Mouse (Mus musculus) heart, embryonic 14.5 days (tissue): ENCODE data around the gene Tm2d3. TPM values are rescaled to one million over a fixed set of nuclear protein-coding genes. Genes with fewer than 3 reads are reported as not detected.

ENCODE experiments used
- ATAC-seq: fragments of 200-750 bp; cut with Nextera tagmentation; 2 replicates; pipeline ENCODE4 v1.8.0; 2017; ENCODE audit warnings: low read depth, moderate TSS enrichment; ENCODE audit not compliant: insufficient number of reproducible peaks, insufficient read depth, low FRiP score
- H3K27ac ChIP-seq, 2 experiments: fragments of 200-500 bp in 1 of 2; fragments of 300-500 bp in 1 of 2; sonication (generic) in 1 of 2; replicated peaks in 1 of 2; 2 replicates each; pipeline ENCODE4 v1.5.1; 2012 to 2014; ENCODE audit warnings: low read depth in 2 of 2, low read length in 2 of 2, control low read depth in 1 of 2, mild to moderate bottlenecking in 1 of 2, mixed read lengths in 1 of 2; ENCODE audit not compliant: control insufficient read depth in 1 of 2, insufficient read depth in 1 of 2
- H3K27me3 ChIP-seq: fragments of 300-500 bp; sonication (generic); 2 replicates; pipeline ENCODE4 v1.6.1; 2014; ENCODE audit warnings: mild to moderate bottlenecking, low read length, control low read depth; ENCODE audit not compliant: control insufficient read depth, insufficient read depth
- H3K36me3 ChIP-seq: fragments of 300-500 bp; sonication (generic); 2 replicates; pipeline ENCODE4 v1.6.1; 2014; ENCODE audit warnings: mild to moderate bottlenecking, control low read depth, low read length, mixed read lengths; ENCODE audit not compliant: control insufficient read depth, insufficient read depth
- H3K4me1 ChIP-seq, 2 experiments: fragments of 200-500 bp in 1 of 2; fragments of 300-500 bp in 1 of 2; sonication (generic) in 1 of 2; 2 replicates each; pipeline ENCODE4 v1.6.1; 2012 to 2014; ENCODE audit warnings: low read length in 2 of 2, control low read depth in 1 of 2, mixed read lengths in 1 of 2; ENCODE audit not compliant: control insufficient read depth in 2 of 2, insufficient read depth in 2 of 2
- H3K4me2 ChIP-seq: fragments of 300-500 bp; sonication (generic); 2 replicates; pipeline ENCODE4 v1.6.1; 2014; ENCODE audit warnings: mild to moderate bottlenecking, low read length
- H3K4me3 ChIP-seq, 2 experiments: fragments of 200-500 bp in 1 of 2; fragments of 300-500 bp in 1 of 2; sonication (generic) in 1 of 2; 2 replicates each; pipeline ENCODE4 v1.5.1; 2012 to 2014; ENCODE audit warnings: low read length in 2 of 2, mild to moderate bottlenecking in 2 of 2, control low read depth in 1 of 2, low read depth in 1 of 2, moderate library complexity in 1 of 2; ENCODE audit not compliant: control insufficient read depth in 1 of 2, insufficient read depth in 1 of 2
- H3K9ac ChIP-seq: fragments of 300-500 bp; sonication (generic); 2 replicates; pipeline ENCODE4 v1.6.1; 2014; ENCODE audit warnings: mild to moderate bottlenecking, low read length
- H3K9me3 ChIP-seq: fragments of 300-500 bp; sonication (generic); 2 replicates; pipeline ENCODE4 v1.6.1; 2016; ENCODE audit warnings: low read length, control low read depth; ENCODE audit not compliant: control insufficient read depth
- WGBS: fragments of 180-500 bp; shearing (Covaris S2); extraction: QIAGEN DNeasy Blood & Tissue Kit; methylation state at CpG from one replicate; pipeline ENCODE4 v1.1.7; 2014; 5-methylcytosine and 5-hydroxymethylcytosine counted together
- polyA plus RNA-seq: library from polyadenylated mRNA; unstranded; fragments of >200 nt; fragmentation: Nextera tagmentation; extraction: Ambion mirVana; gene quantifications from 2 replicates; pipeline ENCODE4 v1.2.1, GENCODE M21; 2014

Gene Tm2d3
- polyA plus RNA-seq, 1 experiment from 2014 or later: 57.9 TPM

DNA sequence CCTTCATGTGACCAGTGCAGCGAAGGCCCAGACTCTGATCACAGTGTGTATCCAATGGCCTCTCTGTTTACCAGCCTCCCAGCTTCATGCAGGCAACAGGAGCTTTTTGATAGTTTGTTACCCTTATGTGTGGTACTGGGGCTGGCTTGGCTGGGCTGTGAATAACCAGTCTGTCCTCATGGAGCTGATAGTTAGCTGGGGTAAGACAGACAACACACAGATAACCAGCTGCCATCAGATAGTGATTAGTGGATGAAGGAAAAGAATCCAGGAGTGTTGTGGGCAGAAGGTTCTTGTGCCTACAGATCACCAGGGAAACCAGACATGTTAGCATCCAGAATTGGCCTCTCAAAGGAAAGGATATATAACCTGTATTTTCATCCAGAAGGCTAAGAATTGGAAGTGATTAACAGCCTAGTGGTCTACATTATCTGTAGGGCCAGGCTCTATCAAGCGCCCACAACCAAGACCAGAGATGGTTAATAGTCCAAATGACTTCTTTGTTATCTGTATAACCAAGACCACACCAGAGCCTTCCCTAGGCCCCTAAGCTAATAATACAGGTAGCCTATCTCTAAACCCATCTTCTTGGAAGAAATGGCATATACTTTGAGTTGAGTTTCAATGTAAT, 33.4 kb upstream of the Tm2d3 start:
- ATAC-seq: no peak
- Histone ChIP-seq H3K36me3 (peaks cover 57% of the 10 kb centered on the region), H3K9me3 (no peaks in the 10 kb centered on the region), H3K27ac (no peak overlapping the region), H3K27me3 (no peaks in the 10 kb centered on the region), H3K4me2 (no peak overlapping the region), H3K4me3 (no peak overlapping the region), H3K4me1 (peaks cover 0 to 2% of the 10 kb centered on the region in 2 experiments; a peak in 1 of 4 replicates), H3K9ac (no peak overlapping the region)
- 86% methylated on average over 2 of the region's 2 CpGs for WGBS

DNA sequence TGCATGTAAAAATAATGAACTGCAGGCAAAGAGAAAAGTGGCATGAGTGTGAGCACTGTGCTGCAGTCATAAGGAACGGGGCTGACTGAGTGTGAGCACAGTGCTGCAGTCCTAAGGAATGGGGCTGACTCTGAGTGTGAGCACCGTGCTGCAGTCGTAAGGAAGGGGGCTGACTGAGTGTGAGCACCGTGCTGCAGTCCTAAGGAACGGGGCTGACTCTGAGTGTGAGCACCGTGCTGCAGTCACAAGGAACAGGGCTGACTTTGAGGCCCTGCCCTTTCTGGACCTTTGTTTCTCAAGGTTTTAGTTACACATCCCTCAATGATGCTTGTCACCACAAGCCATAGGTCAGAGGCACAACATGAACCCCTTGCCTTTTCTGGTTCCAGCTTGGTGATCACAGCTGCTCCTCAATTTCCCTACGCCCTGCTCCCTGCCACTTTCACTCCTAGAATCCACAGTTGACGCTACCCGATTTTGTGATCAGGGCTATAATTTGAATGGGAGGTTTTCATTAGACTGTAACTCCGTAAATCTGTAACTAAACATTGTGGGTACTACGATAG, 27.7 kb upstream of the Tm2d3 start:
- no peak for ATAC-seq
- Histone ChIP-seq H3K9ac (no peak overlapping the region), H3K36me3 (peaks cover 55% of the 10 kb centered on the region), H3K4me3 (no peak overlapping the region), H3K27me3 (no peaks in the 10 kb centered on the region), H3K27ac (no peak overlapping the region), H3K4me1 (peaks cover 0 to 2% of the 10 kb centered on the region in 2 experiments; a peak in 1 of 4 replicates), H3K9me3 (no peaks in the 10 kb centered on the region), H3K4me2 (no peak overlapping the region)
- WGBS: 90% methylated on average over 11 of the region's 11 CpGs

DNA sequence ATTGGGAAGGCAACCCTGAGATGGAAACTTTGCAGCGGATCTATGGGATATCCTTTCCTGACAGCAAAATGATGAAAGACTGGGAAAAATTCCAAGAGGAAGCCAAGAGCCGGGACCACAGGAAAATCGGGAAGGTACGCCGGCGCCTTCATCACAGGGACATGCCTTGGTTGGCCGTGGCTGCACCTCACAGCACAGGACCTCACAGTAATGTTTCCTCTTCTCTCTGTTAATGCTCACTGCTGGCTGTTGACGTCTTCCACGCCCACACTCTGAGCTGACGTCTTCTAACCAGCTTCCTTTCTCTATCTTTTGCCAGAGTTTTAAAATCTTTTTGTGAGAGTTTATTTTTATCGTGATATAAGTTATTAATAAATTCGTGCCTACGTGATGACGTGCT, 27.1 kb upstream of the Tm2d3 start:
- Histone ChIP-seq H3K9ac (no peak overlapping the region), H3K9me3 (no peaks in the 10 kb centered on the region), H3K4me3 (no peak overlapping the region), H3K27ac (no peak overlapping the region), H3K4me1 (peaks cover 0 to 2% of the 10 kb centered on the region in 2 experiments; a peak in 1 of 4 replicates), H3K36me3 (peaks cover 52% of the 10 kb centered on the region), H3K27me3 (no peaks in the 10 kb centered on the region), H3K4me2 (no peak overlapping the region)
- WGBS: 52% methylated on average over 14 of the region's 14 CpGs
- ATAC-seq: no peak

DNA sequence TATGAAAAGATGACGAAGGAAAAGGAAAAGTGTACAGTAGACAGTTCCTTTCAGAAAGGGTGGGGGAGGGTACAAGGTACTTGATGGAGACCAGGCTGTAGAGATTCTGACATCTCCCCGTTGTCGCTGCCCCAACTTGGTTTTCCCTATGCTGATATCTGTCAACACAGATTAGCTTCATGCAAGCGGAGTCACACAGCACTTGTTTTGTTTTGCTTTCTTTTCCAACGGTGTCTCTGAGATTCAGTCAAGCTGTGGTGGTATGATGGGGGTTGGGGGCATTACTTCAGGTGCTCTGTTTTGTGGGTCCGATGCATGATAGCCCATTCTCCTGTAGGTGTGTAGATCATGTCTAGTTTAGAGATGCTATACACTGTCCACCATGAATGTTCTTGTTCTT, 23.5 kb upstream of the Tm2d3 start:
- 73% methylated on average over 6 of the region's 6 CpGs for whole genome bisulfite sequencing
- no peak overlapping the region for H3K9ac ChIP-seq
- no peak overlapping the region for H3K4me3 ChIP-seq
- ATAC-seq: no peak
- H3K27me3 ChIP-seq: no peaks in the 10 kb centered on the region
- H3K4me2 ChIP-seq: no peak overlapping the region
- peaks cover 43% of the 10 kb centered on the region for H3K36me3 ChIP-seq
- H3K27ac ChIP-seq: no peak overlapping the region
- no peaks in the 10 kb centered on the region; a peak in 1 of 4 replicates for H3K4me1 ChIP-seq
- H3K9me3 ChIP-seq: no peaks in the 10 kb centered on the region

DNA sequence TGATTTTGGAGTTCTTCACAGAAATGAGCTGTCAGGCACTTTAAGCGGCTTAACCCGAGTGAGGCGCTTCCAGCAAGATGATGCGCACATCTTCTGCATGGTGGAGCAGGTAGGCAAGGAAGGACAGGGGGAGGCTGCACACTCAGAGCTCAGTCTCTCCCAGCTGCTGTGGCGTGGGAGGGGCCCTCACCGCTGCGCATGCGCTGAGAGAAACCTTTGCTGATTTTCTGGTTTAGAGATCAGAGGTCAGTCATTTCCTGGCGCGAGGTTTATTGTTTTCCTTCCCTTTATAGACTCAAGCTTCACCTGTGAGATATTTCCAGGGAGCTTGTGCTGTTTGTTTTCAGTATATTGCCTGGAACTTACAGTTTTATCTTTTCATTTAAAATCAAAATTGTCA, 12.9 kb upstream of the Tm2d3 start:
- Histone ChIP-seq H3K9ac (no peak overlapping the region), H3K4me1 (no peaks in the 10 kb centered on the region; a peak in 1 of 4 replicates), H3K9me3 (no peaks in the 10 kb centered on the region), H3K36me3 (peaks cover 33% of the 10 kb centered on the region), H3K4me3 (no peak overlapping the region), H3K4me2 (no peak overlapping the region), H3K27me3 (no peaks in the 10 kb centered on the region), H3K27ac (no peak overlapping the region)
- no peak for ATAC-seq
- WGBS: 78% methylated on average over 10 of the region's 10 CpGs

DNA sequence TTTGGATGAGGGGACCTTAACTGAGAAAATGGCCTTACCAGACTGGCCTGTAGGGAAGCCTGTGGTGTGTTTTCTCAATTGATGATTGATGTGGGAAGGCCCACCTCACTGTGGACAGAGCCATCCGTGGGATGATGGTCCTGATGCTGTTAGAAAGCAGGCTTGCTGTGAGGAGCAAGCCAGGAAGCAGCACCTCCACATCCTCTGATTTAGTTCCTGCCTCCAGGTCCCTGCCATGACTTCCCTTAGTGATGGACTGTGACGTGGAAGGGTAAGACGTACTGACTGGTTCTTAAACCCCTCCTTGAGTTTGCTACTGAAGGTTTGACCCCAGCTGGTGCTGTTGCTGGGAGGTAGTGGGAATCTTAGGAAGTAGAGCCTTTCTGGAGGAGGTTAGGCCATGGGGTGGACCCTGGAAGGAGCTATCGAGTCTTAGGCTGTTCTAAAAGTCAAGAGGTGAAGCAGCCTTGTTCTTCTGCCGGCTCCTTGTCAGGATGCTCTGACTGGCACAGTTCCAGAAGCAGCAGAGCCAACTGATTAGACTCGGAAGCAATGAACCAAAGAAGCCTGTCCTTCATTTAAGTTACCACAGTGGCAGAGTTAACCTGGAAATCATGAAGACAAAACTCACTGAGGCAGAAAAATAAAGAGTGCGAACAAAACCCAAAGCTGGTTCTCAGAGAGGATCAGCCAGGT, 11.9 kb upstream of the Tm2d3 start:
- H3K27me3 ChIP-seq: no peaks in the 10 kb centered on the region
- no peaks in the 10 kb centered on the region; a peak in 1 of 4 replicates for H3K4me1 ChIP-seq
- H3K36me3 ChIP-seq: peaks cover 36% of the 10 kb centered on the region
- H3K27ac ChIP-seq: no peak overlapping the region
- no peaks in the 10 kb centered on the region for H3K9me3 ChIP-seq
- WGBS: 69% methylated on average over 7 of the region's 7 CpGs
- H3K4me3 ChIP-seq: no peak overlapping the region
- no peak overlapping the region for H3K4me2 ChIP-seq
- H3K9ac ChIP-seq: no peak overlapping the region
- no peak for ATAC-seq

DNA sequence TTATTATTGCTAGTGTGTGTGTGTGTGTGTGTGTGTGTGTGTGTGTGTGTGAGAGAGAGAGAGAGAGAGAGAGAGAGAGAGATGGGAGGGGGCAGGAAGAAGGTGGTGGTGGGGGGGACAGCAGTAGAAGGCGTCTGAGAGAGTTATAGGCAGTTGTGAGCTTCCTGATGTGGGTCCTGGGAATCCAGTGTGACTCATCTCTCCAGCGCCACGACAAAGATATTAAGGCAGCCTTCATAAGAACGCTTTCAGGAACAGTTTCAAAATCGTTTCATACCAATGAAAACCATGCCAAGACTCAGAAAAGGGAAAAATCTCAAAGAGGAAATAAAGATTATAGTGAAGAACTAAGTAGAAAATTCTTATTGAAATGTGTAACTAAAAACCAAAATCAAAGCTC, 9.8 kb upstream of the Tm2d3 start:
- Histone ChIP-seq H3K4me1 (no peaks in the 10 kb centered on the region; a peak in 1 of 4 replicates), H3K4me2 (no peak overlapping the region), H3K9ac (no peak overlapping the region), H3K4me3 (no peak overlapping the region), H3K27me3 (no peaks in the 10 kb centered on the region), H3K27ac (no peak overlapping the region), H3K9me3 (no peaks in the 10 kb centered on the region), H3K36me3 (peaks cover 26% of the 10 kb centered on the region)
- no peak for ATAC-seq
- 53% methylated on average over 5 of the region's 5 CpGs for WGBS
